Mouse (Mus musculus) liver, embryonic 14.5 days (tissue): ENCODE measurements around the gene Ccdc106.

Source experiments
- CTCF ChIP-seq: IDR thresholded peaks from 2 replicates; pipeline ENCODE4 v1.5.1; 2016; ENCODE audit warnings: antibody characterized with exemption, low read depth, control low read depth
- EP300 ChIP-seq: IDR thresholded peaks from 2 replicates; pipeline ENCODE4 v1.6.1; 2016; ENCODE audit warnings: antibody characterized with exemption, low read depth

DNA sequence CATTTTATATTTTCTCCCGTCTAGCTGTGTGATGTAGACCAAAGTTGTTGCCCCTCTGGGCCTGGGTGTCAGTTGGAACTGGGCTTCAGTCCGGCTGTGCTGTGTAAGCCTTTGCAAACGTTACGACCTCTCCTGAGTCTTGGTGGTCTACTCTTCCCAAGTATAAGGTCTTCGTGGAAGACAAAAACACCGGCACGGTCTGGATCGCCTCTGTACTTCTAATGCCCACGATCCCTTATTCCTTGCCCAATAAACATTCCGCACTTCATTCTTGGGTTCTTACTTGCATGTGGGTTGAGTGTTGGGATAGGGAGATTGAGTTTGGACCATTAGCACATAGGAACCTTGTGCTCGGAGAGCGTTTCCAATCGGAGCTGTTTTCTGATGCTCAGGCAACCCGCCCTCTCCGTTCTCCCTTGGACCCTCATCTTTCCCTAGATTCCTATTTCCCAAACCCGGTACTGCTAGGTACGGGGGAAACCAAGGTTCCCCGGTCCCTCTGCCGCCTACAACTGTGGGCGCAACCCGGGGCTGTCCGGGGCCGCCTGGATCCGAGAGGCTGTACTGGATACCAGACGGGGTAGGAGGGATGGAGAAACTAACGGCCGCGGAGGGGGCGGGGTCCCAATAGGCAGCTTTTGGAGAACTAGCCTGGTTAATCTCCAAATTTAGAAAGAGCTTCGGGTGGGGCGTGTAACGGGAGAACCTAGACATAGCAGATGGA is 33.3 kb downstream of the Ccdc106 start:
- TF ChIP-seq CTCF: no peak
- TF ChIP-seq EP300: no peak
